Mouse (Mus musculus) cortical plate, adult 2 months (tissue): ENCODE data around the gene Slc11a2. TPM values are rescaled to one million over a fixed set of nuclear protein-coding genes. Genes with fewer than 3 reads are reported as not detected.

ENCODE experiments used
- H3K27ac ChIP-seq: fragments of 200-500 bp; 2 replicates; pipeline ENCODE4 v1.5.1; 2012; ENCODE audit warnings: low read length, control low read depth, inconsistent platforms; ENCODE audit not compliant: insufficient read depth
- H3K4me1 ChIP-seq: fragments of 200-500 bp; 2 replicates; pipeline ENCODE4 v1.6.1; 2011; ENCODE audit warnings: low read length; ENCODE audit not compliant: control insufficient read depth, insufficient read depth
- H3K4me3 ChIP-seq: fragments of 200-500 bp; 2 replicates; pipeline ENCODE4 v1.5.1; 2011; ENCODE audit warnings: mild to moderate bottlenecking, low read length, control low read depth; ENCODE audit not compliant: insufficient read depth
- CTCF ChIP-seq: fragments of 200-500 bp; IDR thresholded peaks from 2 replicates; pipeline ENCODE4 v1.5.1; 2011; ENCODE audit warnings: mild to moderate bottlenecking, control low read depth, low read length; ENCODE audit not compliant: insufficient read depth; ENCODE audit errors: extremely low read depth
- POLR2A ChIP-seq: fragments of 200-500 bp; IDR thresholded peaks from 2 replicates; pipeline ENCODE4 v1.6.1; 2011; ENCODE audit warnings: mild to moderate bottlenecking, low read length, control low read depth; ENCODE audit not compliant: insufficient read depth; ENCODE audit errors: extremely low read depth
- polyA plus RNA-seq: library from polyadenylated mRNA; depleted of rRNA; stranded (reverse); fragments of >200 nt; gene quantifications from 2 replicates; pipeline ENCODE4 v1.2.3, GENCODE M21; 2012

Gene Slc11a2
- polyA plus RNA-seq, 1 experiment: 47.8 TPM

GRCm38 (mm10) chr15:100461646-100462045, 36.8 kb upstream of the Slc11a2 start:
- no peak overlapping the region for H3K27ac ChIP-seq
- no peak overlapping the region for H3K4me3 ChIP-seq
- no peaks in the 10 kb centered on the region for H3K4me1 ChIP-seq
- TF ChIP-seq CTCF (no peak), POLR2A (no peak)

- H3K27ac ChIP-seq: no peak overlapping the region
- TF ChIP-seq POLR2A: no peak
- TF ChIP-seq CTCF: no peak
- H3K4me1 ChIP-seq: no peaks in the 10 kb centered on the region
- no peak overlapping the region for H3K4me3 ChIP-seq
Observed at GRCm38 (mm10) chr15:100460942-100461341, 36.1 kb upstream of the Slc11a2 start.

DNA sequence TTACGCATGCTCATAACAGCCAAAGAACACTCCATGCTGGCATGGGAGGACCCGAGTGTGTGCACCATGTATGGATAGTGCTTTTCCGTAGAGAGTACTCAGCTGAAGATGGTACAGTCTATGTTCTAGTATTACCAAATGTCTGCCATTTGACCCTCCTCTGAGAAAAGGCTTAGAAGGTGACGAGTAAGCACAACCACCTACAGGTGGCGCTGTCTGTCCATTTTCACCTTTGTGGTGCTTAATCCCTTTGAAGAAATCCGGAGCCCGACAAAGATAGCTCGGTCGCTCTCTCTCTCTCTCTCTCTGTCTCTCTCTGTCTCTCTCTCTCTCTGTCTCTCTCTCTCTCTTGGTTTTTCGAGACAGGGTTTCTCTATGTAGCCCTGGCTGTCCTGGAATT, 33.2 kb upstream of the Slc11a2 start:
- Histone ChIP-seq H3K27ac (no peak overlapping the region), H3K4me3 (no peak overlapping the region), H3K4me1 (no peaks in the 10 kb centered on the region)
- no peak for TF ChIP-seq POLR2A
- peak; percentile 62 for TF ChIP-seq CTCF

- Histone ChIP-seq H3K27ac (no peak overlapping the region), H3K4me1 (no peaks in the 10 kb centered on the region), H3K4me3 (no peak overlapping the region)
- TF ChIP-seq CTCF: peak; percentile 95
- no peak for TF ChIP-seq POLR2A
Observed at GRCm38 (mm10) chr15:100457340-100457739, 32.5 kb upstream of the Slc11a2 start.

- no peak overlapping the region for H3K4me3 ChIP-seq
- H3K27ac ChIP-seq: no peak overlapping the region
- no peak for TF ChIP-seq CTCF
- no peak for TF ChIP-seq POLR2A
- no peaks in the 10 kb centered on the region for H3K4me1 ChIP-seq
Observed at GRCm38 (mm10) chr15:100456356-100456991, 31.6 kb upstream of the Slc11a2 start.

DNA sequence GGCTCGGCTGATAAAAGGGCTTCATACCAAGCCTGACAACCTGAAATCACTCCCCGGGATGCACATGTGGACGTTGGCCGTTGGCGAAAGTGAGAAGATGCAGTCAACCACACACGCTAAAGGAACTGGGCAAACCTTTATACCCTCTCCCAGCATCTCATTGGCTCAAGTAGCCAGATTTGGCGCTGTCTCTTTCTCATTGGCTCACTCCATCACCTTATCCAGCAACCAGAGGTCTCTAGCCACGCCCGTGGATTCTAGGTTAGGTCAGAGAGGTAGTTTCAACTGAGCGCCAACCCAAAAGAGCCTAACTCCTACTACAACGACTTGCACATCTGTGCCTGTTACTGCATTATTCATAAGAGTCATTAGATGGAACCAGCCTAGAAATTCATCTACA, 27.6 kb upstream of the Slc11a2 start:
- Histone ChIP-seq H3K4me3 (no peak overlapping the region), H3K4me1 (no peaks in the 10 kb centered on the region), H3K27ac (no peak overlapping the region)
- TF ChIP-seq POLR2A: no peak
- TF ChIP-seq CTCF: no peak

DNA sequence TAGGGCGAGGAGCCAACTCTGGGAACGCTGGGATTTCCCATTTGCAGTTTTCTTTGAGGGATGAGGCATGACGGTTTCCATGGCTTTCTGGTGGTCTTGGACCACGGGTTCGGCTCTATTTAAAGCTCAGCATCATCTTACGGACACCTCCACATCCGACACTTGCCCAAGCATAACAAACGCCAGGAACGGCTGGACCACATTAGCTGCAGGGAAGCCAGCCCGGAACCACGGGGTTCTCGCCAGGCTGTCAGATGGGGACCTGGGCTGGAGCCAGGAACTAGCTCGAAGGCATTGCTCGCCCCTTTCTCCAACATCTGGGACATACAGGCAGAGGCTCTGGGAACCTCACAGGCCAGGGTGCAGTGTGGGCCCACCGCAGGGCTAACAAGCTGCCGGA, 26.4 kb upstream of the Slc11a2 start:
- H3K4me1 ChIP-seq: no peaks in the 10 kb centered on the region
- 0 out of 2 replicates have a peak overlapping the region, but pooled peaks have one; percentile 10 for H3K4me3 ChIP-seq
- TF ChIP-seq CTCF: no peak
- no peak for TF ChIP-seq POLR2A
- H3K27ac ChIP-seq: no peak overlapping the region

DNA sequence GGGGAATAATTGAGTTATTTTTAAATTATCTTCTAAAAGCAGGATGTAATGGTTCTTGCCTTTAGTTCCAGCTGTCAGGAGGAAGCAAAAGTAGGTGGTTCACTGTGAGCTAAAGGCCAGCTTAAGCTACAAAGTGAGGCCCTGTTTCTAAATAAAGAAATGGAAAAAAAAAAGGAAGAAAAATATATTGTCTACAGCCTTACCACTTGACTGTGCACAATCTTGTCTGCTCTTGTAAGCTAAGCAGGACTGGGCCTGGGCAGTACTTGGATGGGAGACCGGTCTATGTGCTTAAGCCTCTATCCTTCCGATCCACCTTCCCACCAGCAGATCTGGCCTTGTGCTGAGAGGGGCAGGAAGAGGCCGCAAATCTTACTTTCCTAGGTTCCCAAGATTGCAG, 24.6 kb upstream of the Slc11a2 start:
- H3K4me1 ChIP-seq: no peaks in the 10 kb centered on the region
- no peak overlapping the region for H3K4me3 ChIP-seq
- H3K27ac ChIP-seq: no peak overlapping the region
- TF ChIP-seq CTCF: no peak
- TF ChIP-seq POLR2A: no peak

DNA sequence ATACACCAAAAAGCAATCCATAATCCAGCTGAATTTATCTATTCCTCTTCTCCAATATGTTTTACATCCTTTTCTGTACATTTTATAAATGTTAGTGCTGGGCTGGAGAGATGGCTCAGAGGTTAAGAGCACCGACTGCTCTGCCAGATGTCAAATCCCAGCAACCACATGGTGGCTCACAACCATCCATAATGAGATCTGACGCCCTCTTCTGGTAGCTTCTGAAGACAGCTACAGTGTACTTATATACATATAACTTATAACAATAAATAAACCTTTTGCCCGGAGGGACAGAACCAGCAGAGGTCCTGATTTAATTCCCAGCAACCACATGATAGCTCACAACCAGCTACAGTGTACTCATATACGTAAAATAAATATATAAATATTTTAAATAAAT, 23.7 kb upstream of the Slc11a2 start:
- Histone ChIP-seq H3K4me3 (no peak overlapping the region), H3K4me1 (no peaks in the 10 kb centered on the region), H3K27ac (no peak overlapping the region)
- no peak for TF ChIP-seq CTCF
- TF ChIP-seq POLR2A: no peak

DNA sequence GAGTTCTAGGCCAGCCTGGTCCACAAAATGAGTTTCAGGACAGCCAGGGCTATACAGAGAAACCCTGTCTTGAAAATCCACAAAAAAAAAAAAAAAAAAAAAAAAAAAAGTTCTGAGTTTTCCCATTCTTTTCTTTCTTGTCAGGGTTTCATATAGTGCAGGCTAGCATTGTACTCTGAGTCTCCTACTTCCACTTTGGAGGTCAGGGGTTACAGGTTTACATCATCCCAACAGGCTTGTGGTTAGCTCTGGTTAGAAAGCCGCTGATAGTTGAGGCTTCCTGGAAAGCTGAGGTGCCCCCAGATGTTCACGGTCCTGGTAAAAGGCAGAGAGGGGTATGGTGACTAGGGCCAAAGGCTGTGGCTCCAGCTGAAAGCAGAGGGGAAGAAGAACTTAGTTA, 22.0 kb upstream of the Slc11a2 start:
- no peak overlapping the region for H3K27ac ChIP-seq
- no peak overlapping the region for H3K4me3 ChIP-seq
- TF ChIP-seq POLR2A: no peak
- TF ChIP-seq CTCF: no peak
- H3K4me1 ChIP-seq: 0 out of 2 replicates have a peak, but pooled peaks cover 2% of the 10 kb centered on the region
